Mouse (Mus musculus) pancreas, adult 10 weeks (tissue): Measurements from ENCODE around the gene Abi3bp. TPM values are rescaled to one million over a fixed set of nuclear protein-coding genes. Genes with fewer than 3 reads are reported as not detected.

Experiments
- polyA plus RNA-seq: library from polyadenylated mRNA; stranded (reverse); fragments of 350-450 nt; fragmentation: Illumina TruSeq; extraction: RNeasy Lipid Tissue Mini Kit (QIAGEN cat#74804); gene quantifications from one replicate; pipeline ENCODE4 v1.2.3, GENCODE M21; 2015; ENCODE audit warnings: low read depth, low replicate concordance; ENCODE audit not compliant: insufficient read depth

Gene Abi3bp
- polyA plus RNA-seq, result 5.0 TPM

GRCm38 (mm10) chr16:56477677-56478574 lies at the start of gene Abi3bp:
TSS of gene Abi3bp (plus strand) at chr16:56477878.

GRCm38 (mm10) chr16:56717224-56718200 lies 239.8 kb downstream of the Abi3bp start, which contains the start of gene Tfg:
TSS of gene Tfg (minus strand) at chr16:56717450.

Other genes starting within 250 kb of the Abi3bp start
- gene Tfg, start 239.6 kb downstream of the Abi3bp start, polyA plus RNA-seq, result 11.6 TPM